Mouse (Mus musculus): ENCODE measurements around the gene Dlx6.

The Dlx6 gene

DNA sequence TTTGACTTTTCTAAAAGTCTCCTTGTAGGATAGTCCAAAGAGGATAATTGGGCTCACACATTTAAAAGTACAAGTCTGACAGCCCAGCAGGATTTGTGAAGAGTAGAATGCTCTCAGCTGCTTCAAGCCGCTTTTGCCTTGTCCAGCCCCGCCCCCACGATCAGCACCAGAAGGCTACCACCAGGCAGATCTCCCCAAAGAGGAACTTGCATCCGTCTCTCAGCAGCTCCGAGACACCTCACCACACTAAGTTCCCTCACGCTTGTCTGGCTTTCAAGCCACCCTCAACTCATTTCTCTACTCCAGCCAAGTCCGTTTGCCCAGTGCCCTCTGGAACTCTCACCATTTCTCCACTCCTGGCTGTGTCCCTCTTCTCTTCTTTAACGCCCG, 52.4 kb downstream of the Dlx6 start:
- no peak for TF ChIP-seq CTCF (conservative IDR thresholded peaks at IDR 0.05; ENCODE audit: low read length)
- no peak for TF ChIP-seq NANOG (IDR thresholded peaks at IDR 0.05; ENCODE audit: borderline replicate concordance, low read length)
- TF ChIP-seq POU5F1 (IDR thresholded peaks at IDR 0.05; ENCODE audit: borderline replicate concordance, low read length) = no peak
- peaks cover 13% of the 10 kb centered on the region for H3K9me3 ChIP-seq (ENCODE audit: low read length)
- H3K27me3 ChIP-seq (ENCODE audit: insufficient read depth, low read length) = no peaks in the 10 kb centered on the region
- no peaks in the 10 kb centered on the region for H3K36me3 ChIP-seq (ENCODE audit: insufficient read depth, low read length)
- no peaks in the 10 kb centered on the region for H3K4me1 ChIP-seq (replicated peaks; ENCODE audit: low read depth, low read length)
- no peak overlapping the region for H3K4me3 ChIP-seq (replicated peaks; ENCODE audit: low read length)

DNA sequence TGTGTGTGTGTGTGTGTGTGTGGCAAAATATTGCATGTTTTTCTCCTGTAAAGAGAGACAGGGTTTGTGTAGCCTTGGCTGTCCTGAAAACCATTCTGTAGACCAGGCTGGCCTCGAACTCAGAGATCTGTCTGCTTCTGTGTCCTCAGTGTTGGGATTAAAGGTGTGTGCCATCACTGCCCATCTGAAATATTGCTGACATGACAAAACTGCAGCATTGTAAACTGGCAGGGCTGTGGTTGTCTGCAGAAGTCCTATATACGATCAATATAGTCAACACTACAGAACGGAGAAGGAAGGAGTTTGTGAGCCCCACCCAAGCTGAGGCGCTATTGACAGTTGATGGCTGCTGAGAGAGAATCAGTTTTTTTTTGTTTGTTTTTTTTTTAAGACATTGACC, 54.2 kb downstream of the Dlx6 start:
- no peak for TF ChIP-seq POU5F1 (IDR thresholded peaks at IDR 0.05; ENCODE audit: borderline replicate concordance, low read length)
- Histone ChIP-seq H3K36me3 (ENCODE audit: insufficient read depth, low read length) (no peaks in the 10 kb centered on the region), H3K9me3 (ENCODE audit: low read length) (no peaks in the 10 kb centered on the region), H3K4me3 (replicated peaks; ENCODE audit: low read length) (no peak overlapping the region), H3K27me3 (ENCODE audit: insufficient read depth, low read length) (no peaks in the 10 kb centered on the region), H3K4me1 (replicated peaks; ENCODE audit: low read depth, low read length) (no peaks in the 10 kb centered on the region)

All from E14TG2a.4 (cell line).